Mouse (Mus musculus) c-Kit-positive CD71-positive TER-119-negative erythroid progenitor cells, embryonic 14.5 days (primary cell): ENCODE results near the gene Prdm15.

ENCODE experiments used
- DNase-seq: peaks from one replicate; pipeline ENCODE4 v3.0.0-alpha.2; 2013; ENCODE audit warnings: low read depth

Gene Prdm15

GRCm38 (mm10) chr16:97851741-97852319 lies at the start of gene Prdm15:
TSS of gene Prdm15 (minus strand) at chr16:97851850.
- peak; percentile 65 for DNase-seq

GRCm38 (mm10) chr16:97897346-97898024 lies 45.8 kb upstream of the Prdm15 start:
- DNase-seq: no peak

- no peak for DNase-seq
These were observed 36.1 kb upstream of the Prdm15 start for GRCm38 (mm10) chr16:97887762-97888161.

- DNase-seq: no peak
These were observed 32.0 kb upstream of the Prdm15 start for GRCm38 (mm10) chr16:97883696-97884095.

- no peak for DNase-seq
These were observed 31.2 kb upstream of the Prdm15 start for GRCm38 (mm10) chr16:97882891-97883290.

- peak; percentile 57 for DNase-seq
These were observed 27.5 kb upstream of the Prdm15 start for GRCm38 (mm10) chr16:97879134-97879533.

GRCm38 (mm10) chr16:97877502-97877901 lies 25.9 kb upstream of the Prdm15 start:
- no peak for DNase-seq

GRCm38 (mm10) chr16:97875101-97875500 lies 23.5 kb upstream of the Prdm15 start:
- no peak for DNase-seq

- DNase-seq: no peak
These were observed 22.7 kb upstream of the Prdm15 start for GRCm38 (mm10) chr16:97874376-97874775.

- no peak for DNase-seq
These were observed 21.0 kb upstream of the Prdm15 start for GRCm38 (mm10) chr16:97872657-97873056.

- no peak for DNase-seq
These were observed 17.8 kb upstream of the Prdm15 start for GRCm38 (mm10) chr16:97869193-97870102.

GRCm38 (mm10) chr16:97863932-97864467 lies 12.3 kb upstream of the Prdm15 start:
- no peak for DNase-seq

GRCm38 (mm10) chr16:97856050-97856449 lies 4.4 kb upstream of the Prdm15 start:
- DNase-seq: no peak

- peak; percentile 73 for DNase-seq
These were observed 449 bp downstream of the Prdm15 start for GRCm38 (mm10) chr16:97851061-97851740.

GRCm38 (mm10) chr16:97850667-97851060 lies 986 bp downstream of the Prdm15 start:
- DNase-seq: peak; percentile 28

GRCm38 (mm10) chr16:97848832-97849231 lies 2.8 kb downstream of the Prdm15 start:
- no peak for DNase-seq

GRCm38 (mm10) chr16:97844967-97845937 lies 6.4 kb downstream of the Prdm15 start:
- no peak for DNase-seq

- no peak for DNase-seq
These were observed 19.5 kb downstream of the Prdm15 start for GRCm38 (mm10) chr16:97832154-97832553.

- no peak for DNase-seq
These were observed 23.4 kb downstream of the Prdm15 start for GRCm38 (mm10) chr16:97828207-97828606.

- no peak for DNase-seq
These were observed 28.2 kb downstream of the Prdm15 start for GRCm38 (mm10) chr16:97823311-97824007.
